Mouse (Mus musculus): ENCODE results near the gene Add3.

DNA sequence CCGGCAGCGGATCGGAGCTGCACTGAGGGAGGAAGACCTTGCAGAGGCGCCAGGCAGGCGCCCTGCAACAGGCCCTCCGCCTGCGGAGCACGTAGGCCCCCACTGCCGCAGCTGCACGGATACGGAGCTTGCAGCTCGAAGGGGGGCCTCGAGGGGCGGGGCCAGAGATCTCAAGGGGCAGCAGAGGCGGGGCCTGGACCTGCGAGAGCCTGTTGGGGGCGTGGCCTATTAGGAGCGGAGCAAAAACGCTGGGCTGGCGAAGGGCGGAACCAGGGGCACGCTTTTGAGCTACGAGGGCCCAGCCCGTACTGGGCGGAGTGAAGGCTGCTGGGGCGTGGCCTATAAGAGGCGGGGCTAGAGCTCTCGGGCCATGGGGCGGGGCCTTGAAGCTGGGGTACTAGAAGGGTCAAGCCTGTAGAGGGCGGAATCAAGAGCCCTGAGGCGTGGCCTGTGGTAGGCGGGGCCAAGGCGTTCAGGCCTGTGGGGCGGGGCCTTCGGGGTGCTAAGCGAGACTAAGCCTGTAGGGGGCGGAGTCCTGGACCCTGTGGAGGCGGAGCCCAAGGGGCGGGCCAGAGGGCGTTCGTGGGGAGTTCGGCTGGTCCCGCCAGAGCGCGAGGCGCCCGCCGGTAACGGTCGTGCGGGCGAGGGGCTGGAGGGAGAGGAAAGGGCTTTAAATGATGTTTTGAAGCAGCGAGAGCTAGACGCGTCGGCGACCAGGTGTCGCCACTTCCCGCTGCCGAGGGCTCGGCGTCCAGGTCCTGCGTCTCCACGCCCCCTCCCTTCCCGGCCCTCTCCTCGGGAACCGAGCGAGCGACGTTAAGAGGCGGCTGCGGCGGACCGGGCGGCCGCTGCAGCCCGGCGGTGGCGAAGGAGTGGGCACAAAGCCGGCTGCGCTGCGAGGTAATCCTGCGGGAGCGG, 2.2 kb downstream of the Add3 start:
- TF ChIP-seq GATA1 (IDR thresholded peaks at IDR 0.05; ENCODE audit: borderline replicate concordance, low read length) (no peak), POLR2AphosphoS5 (IDR thresholded peaks at IDR 0.05; ENCODE audit: insufficient replicate concordance, low read depth, low read length) (no peak), CTCF (IDR thresholded peaks at IDR 0.05; ENCODE audit: low read depth, low read length) (no peak)
